Mouse (Mus musculus) embryonic fibroblast, embryonic 13.5 days (primary cell): Measurements from ENCODE around the gene Defb39. TPM values are rescaled to one million over a fixed set of nuclear protein-coding genes. Genes with fewer than 3 reads are reported as not detected.

ENCODE experiments used
- H3K27ac ChIP-seq: 2 replicates; pipeline ENCODE4 v1.5.1; 2012; ENCODE audit warnings: low read length, control low read depth, inconsistent platforms; ENCODE audit not compliant: insufficient read depth
- H3K4me1 ChIP-seq: 2 replicates; pipeline ENCODE4 v1.6.1; 2011; ENCODE audit warnings: low read length; ENCODE audit not compliant: control insufficient read depth, insufficient read depth
- H3K4me3 ChIP-seq: 2 replicates; pipeline ENCODE4 v1.5.1; 2011; ENCODE audit warnings: mild to moderate bottlenecking, control low read depth, low read length; ENCODE audit not compliant: insufficient read depth
- CTCF ChIP-seq: IDR thresholded peaks from 2 replicates; pipeline ENCODE4 v1.5.1; 2011; ENCODE audit warnings: mild to moderate bottlenecking, control low read depth, low read length, moderate library complexity, borderline replicate concordance; ENCODE audit not compliant: insufficient read depth
- POLR2A ChIP-seq: IDR thresholded peaks from 2 replicates; pipeline ENCODE4 v1.6.1; 2011; ENCODE audit warnings: low read depth, mild to moderate bottlenecking, control low read depth, low read length, moderate library complexity
- polyA plus RNA-seq: library from polyadenylated mRNA; stranded (reverse); fragments of >200 nt; gene quantifications from 2 replicates; pipeline ENCODE4 v1.2.4, GENCODE M21; 2011; ENCODE audit warnings: low read depth; ENCODE audit not compliant: missing spikeins, insufficient read length

Defb39 gene
- not detected in 2 replicates for polyA plus RNA-seq

DNA sequence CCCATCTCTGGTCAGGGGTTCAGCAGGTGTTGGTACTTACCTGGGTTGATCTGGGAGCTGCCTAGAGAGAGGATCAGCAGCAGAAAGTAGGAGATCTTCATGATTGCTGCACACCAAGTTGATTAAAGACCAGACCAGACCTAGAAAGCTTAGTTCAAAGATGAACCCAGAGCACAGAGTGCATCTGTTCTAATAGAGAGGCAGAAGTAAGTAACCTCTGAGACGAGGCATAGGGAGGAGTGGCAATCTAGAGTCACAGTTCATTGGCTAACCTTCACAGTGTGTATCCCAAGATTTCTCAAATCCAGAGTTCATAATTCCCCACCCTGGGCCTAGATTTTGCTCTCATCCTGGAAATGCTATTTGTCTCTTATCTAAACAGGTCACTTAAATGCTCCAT, at the start of gene Defb39:
Defb39 (minus strand) TSS at position 101 of the 400 bp plus-strand sequence.
- no peak for TF ChIP-seq POLR2A
- TF ChIP-seq CTCF: no peak
- no peak within 1 kb of the TSS for H3K27ac ChIP-seq
- no peaks in the 10 kb centered on the region for H3K4me1 ChIP-seq
- no peak within 1 kb of the TSS for H3K4me3 ChIP-seq

DNA sequence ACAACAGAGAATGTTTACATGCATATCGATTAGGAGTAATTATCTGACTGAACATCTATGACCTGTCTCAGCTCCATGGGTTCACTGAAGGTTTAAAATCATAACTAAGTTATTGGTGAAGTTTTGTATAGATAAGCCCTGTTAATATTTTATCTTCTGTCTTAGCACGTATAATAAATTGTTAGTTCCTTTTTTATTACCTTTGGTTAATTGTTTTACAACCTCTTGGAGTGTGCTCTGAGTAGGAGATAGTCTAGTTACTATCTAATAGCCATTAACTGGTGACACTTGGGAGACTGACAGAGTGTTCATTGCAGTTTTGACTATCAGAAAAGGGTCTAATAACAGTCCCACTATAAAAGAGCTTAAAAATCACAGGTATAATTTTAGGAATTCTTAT, 1.4 kb upstream of the Defb39 start:
- Histone ChIP-seq H3K27ac (no peak overlapping the region), H3K4me1 (no peaks in the 10 kb centered on the region), H3K4me3 (no peak overlapping the region)
- no peak for TF ChIP-seq POLR2A
- TF ChIP-seq CTCF: no peak

DNA sequence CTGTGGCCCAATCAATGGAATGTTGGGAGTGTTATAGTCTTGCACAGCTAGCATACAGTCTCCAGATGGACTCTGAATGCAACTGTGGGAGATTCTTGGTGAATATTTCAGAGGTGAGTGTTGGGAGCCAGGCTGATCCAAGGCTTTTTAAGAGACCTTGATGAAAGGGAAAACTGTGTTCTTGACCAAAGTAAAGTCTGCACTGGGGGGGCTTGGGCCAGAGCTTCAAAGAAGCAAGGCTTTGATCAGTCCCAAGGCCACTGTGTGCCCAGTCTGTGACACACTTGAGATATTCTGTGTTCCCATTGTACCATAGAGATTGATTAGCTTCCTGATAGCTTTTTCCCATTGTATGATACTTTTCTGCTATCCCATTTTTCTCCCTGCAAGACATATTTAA, 1.7 kb downstream of the Defb39 start:
- TF ChIP-seq POLR2A (no peak), CTCF (no peak)
- no peak overlapping the region for H3K4me3 ChIP-seq
- H3K4me1 ChIP-seq: no peaks in the 10 kb centered on the region
- H3K27ac ChIP-seq: no peak overlapping the region

DNA sequence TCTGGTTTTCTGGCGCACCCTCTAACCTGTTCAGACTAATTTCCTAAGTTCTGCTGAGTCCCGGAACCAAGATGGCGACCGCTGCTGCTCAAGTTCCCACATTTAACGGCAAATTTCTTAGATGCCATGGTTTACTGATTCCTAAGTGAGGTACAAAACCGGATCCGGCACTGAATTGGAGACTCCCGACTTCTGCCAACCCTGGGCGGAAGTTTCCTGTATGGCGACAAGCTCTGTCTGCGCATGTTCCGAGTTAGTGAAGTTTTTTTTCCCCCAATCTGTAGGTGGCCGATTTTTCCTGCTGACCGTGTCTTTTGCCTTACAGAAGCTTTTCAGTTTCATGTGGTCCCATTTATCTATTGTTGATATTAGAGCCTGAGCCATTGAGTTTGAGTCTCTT, 19.4 kb downstream of the Defb39 start:
- Histone ChIP-seq H3K27ac (no peak overlapping the region), H3K4me3 (no peak overlapping the region), H3K4me1 (no peaks in the 10 kb centered on the region)
- TF ChIP-seq POLR2A: no peak
- TF ChIP-seq CTCF: no peak

DNA sequence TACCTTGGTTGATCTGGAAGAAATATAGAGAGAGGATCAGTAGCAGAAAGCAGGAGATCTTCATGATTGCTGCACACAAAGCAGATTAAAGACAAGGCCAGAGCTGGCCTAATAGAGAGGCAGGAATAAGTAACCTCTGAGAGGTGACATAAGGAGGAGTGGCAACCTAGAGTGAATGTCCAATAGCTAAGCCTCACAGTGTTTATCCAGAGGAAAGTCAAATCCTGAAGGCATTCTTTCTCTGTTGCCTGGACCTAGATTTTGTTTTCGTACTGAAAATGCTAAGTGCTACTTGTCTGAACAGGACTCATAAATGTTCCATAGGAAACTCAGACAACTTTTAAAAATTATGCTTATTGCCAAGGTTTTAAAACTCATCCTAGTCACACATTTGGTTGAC, 38.1 kb downstream of the Defb39 start, which contains the start of gene Defb38:
Defb38 (minus strand) TSS at position 101 of the 400 bp plus-strand sequence.
- no peak within 1 kb of the TSS for H3K4me3 ChIP-seq
- H3K4me1 ChIP-seq: no peaks in the 10 kb centered on the region
- H3K27ac ChIP-seq: no peak within 1 kb of the TSS
- TF ChIP-seq POLR2A (no peak), CTCF (no peak)

Other genes with a start within 250 kb of the Defb39 start
- gene Defb40, start 86.6 kb downstream of the Defb39 start, polyA plus RNA-seq: not detected in 2 replicates
- gene Defb37, start 73.8 kb downstream of the Defb39 start, polyA plus RNA-seq: not detected in 2 replicates
- not detected in 2 replicates for gene Defb38, start 38.2 kb downstream of the Defb39 start, polyA plus RNA-seq
- gene Defb12, start 50.0 kb upstream of the Defb39 start, polyA plus RNA-seq: not detected in 2 replicates
- gene Defb34, start 58.9 kb upstream of the Defb39 start, polyA plus RNA-seq: not detected in 2 replicates
- not detected in 2 replicates for gene Gm45826, start 76.0 kb upstream of the Defb39 start, polyA plus RNA-seq
- gene Defb14, start 129.5 kb upstream of the Defb39 start, polyA plus RNA-seq: not detected in 2 replicates
- gene Defb4, start 133.9 kb upstream of the Defb39 start, polyA plus RNA-seq: not detected in 2 replicates
- not detected in 2 replicates for gene Defb6, start 160.7 kb upstream of the Defb39 start, polyA plus RNA-seq
- not detected in 2 replicates for gene Defb46, start 175.1 kb upstream of the Defb39 start, polyA plus RNA-seq
- not detected in 2 replicates for gene Defb5, start 182.8 kb upstream of the Defb39 start, polyA plus RNA-seq
- not detected in 2 replicates for gene Defb3, start 228.6 kb upstream of the Defb39 start, polyA plus RNA-seq